Comparison of ENCODE assay signal across 18 mouse cellular contexts in the genomic region with DNA sequence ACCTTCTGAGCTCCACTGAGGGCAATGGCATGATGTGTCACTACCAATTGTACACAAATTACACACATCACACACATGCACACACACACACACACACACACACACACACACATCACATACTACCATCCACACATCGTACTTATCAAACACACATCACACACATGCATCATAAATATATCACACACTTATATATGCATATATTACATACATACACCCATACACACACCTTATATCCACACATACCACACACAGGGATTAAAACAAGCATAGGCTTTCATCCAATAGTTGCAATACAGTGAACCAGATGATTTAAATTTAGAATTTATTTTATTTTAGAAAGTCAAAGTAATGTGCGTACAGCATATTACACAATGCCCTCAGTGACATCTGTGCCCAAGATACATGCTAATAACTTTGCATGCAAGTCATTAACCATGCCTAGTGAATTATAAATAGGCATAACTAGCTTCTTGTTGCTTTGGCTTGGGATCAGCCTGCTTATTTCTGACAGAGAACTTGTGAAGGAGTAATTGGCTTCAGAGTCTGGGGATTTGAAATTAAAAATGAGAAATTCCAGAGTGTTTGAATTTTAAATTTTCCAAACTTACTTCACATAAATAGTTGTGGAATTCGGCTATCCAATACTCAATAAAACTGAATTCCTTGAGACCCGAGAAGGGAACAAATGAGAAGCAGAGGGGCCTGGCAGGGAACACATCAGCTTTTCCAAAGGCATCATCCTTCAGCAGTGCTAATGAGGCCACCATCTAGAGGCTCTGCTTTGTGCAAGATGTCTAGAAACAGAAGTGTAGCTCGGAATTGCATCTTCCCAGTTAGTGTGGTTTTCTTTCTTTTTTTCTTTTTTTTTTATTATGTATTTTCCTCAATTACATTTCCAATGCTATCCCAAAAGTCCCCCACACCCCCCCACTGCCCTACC.
A peak's percentile ranks its signal among the peaks of the same experiment; 100 is the strongest.
DNase-seq lines count a peak whose midpoint lies in the region; ATAC-seq and TF ChIP-seq lines count a peak whose summit lies in the region.
"Had no signal": no experiment of that assay in that cellular context is flagged by ENCODE, and none has a peak within 500 bp of the region (broad histone marks: within the 10 kb centered on the region; RNA-seq: fewer than 3 reads in every experiment).

No protein-coding gene starts in this region.

- H3K27ac ChIP-seq in kidney, adult 2 months (ENCODE audit: insufficient read depth, low read depth, low read length): no peak overlapping the region
- peak overlapping the region; percentile 31 for H3K27ac ChIP-seq in forebrain, embryonic 16.5 days (ENCODE audit: low read length)
- H3K27ac ChIP-seq: gastrocnemius, adult 2 months; limb, embryonic 13.5 days; liver, embryonic 14.5 days; neural tube, embryonic 13.5 days had no signal

- TF ChIP-seq POLR2A in kidney, adult 2 months (IDR thresholded peaks at IDR 0.05; ENCODE audit: low read depth, low read length): no peak

- H3K9me3 ChIP-seq in forebrain, embryonic 16.5 days (ENCODE audit: control insufficient read depth, low read length): 0 out of 2 replicates have a peak, but pooled peaks cover 2% of the 10 kb centered on the region
- H3K9me3 ChIP-seq: heart, embryonic 12.5 days; limb, embryonic 13.5 days; neural tube, embryonic 13.5 days had no signal

- H3K9ac ChIP-seq in forebrain, embryonic 16.5 days (replicated peaks; ENCODE audit: low read depth, low read length): no peak overlapping the region
- H3K9ac ChIP-seq: heart, embryonic 12.5 days; limb, embryonic 13.5 days; liver, embryonic 14.5 days; neural tube, embryonic 13.5 days had no signal

- WGBS in kidney, adult 2 months: 66% methylated on average over 5 of the region's 5 CpGs
- 52% methylated on average over 5 of the region's 5 CpGs for WGBS in forebrain, embryonic 16.5 days

- peak; percentile 84 for ATAC-seq in forebrain, embryonic 16.5 days
- ATAC-seq: hindbrain, embryonic 16.5 days had no signal

- H3K27me3 ChIP-seq in kidney, adult 2 months (replicated peaks; ENCODE audit: control insufficient read depth, insufficient read depth, low read length): no peaks in the 10 kb centered on the region
- no peaks in the 10 kb centered on the region for H3K27me3 ChIP-seq in forebrain, embryonic 16.5 days (replicated peaks; ENCODE audit: control insufficient read depth, insufficient read depth, low read length)
- H3K27me3 ChIP-seq: heart, embryonic 12.5 days; limb, embryonic 13.5 days; neural tube, embryonic 13.5 days had no signal

- no peak overlapping the region for H3K4me3 ChIP-seq in kidney, adult 2 months (ENCODE audit: insufficient read depth, low read depth, low read length)
- no peak overlapping the region for H3K4me3 ChIP-seq in forebrain, embryonic 16.5 days (replicated peaks; ENCODE audit: low read length)
- H3K4me3 ChIP-seq: gastrocnemius, adult 2 months; heart, embryonic 12.5 days; limb, embryonic 13.5 days; neural tube, embryonic 13.5 days had no signal

- DNase-seq in kidney, adult 2 months: peak; percentile 59
- no peak for DNase-seq in kidney, postnatal 10 days
- peak; percentile 20 for DNase-seq in right cerebral cortex, adult 18-20 months
- DNase-seq in right cerebral cortex, adult 2 months (ENCODE audit: low spot score in 2 of 2): no peak
- no peak for DNase-seq in cerebellum, postnatal 10 days
- no peak for DNase-seq in cerebellum, adult 8-10 months
- DNase-seq: adrenal gland, postnatal 36 days; cerebellum, postnatal 36 days; gastrocnemius, adult 2 months; kidney, adult 11 months; right cerebral cortex, postnatal 4 days; thymus, postnatal 4 days had no signal

- H3K36me3 ChIP-seq in kidney, adult 2 months (ENCODE audit: control insufficient read depth, insufficient read depth, low read length): no peaks in the 10 kb centered on the region
- no peaks in the 10 kb centered on the region for H3K36me3 ChIP-seq in forebrain, embryonic 16.5 days (ENCODE audit: control insufficient read depth, insufficient read depth)
- H3K36me3 ChIP-seq: heart, embryonic 12.5 days; limb, embryonic 13.5 days; neural tube, embryonic 13.5 days had no signal

- no peak for TF ChIP-seq CTCF in kidney, adult 2 months (conservative IDR thresholded peaks at IDR 0.05; ENCODE audit: insufficient read depth, insufficient read length, low read depth, low read length)

- no peak overlapping the region for H3K4me2 ChIP-seq in forebrain, embryonic 16.5 days (ENCODE audit: low read length)
- H3K4me2 ChIP-seq: heart, embryonic 12.5 days; limb, embryonic 13.5 days; neural tube, embryonic 13.5 days had no signal

- no peaks in the 10 kb centered on the region for H3K4me1 ChIP-seq in kidney, adult 2 months (ENCODE audit: control insufficient read depth, insufficient read depth, low read length)
- peaks cover 12% of the 10 kb centered on the region for H3K4me1 ChIP-seq in forebrain, embryonic 16.5 days (replicated peaks; ENCODE audit: control insufficient read depth, insufficient read depth, low read length)
- H3K4me1 ChIP-seq: heart, embryonic 12.5 days; limb, embryonic 13.5 days; neural tube, embryonic 13.5 days had no signal

Comparison
In these comparisons a context has a peak if more than half of its experiments do, and no peak if none do; other contexts are left out.
1. DNase-seq: peak in kidney, adult 2 months (single experiment) and right cerebral cortex, adult 18-20 months (single experiment); none in kidney, postnatal 10 days (single experiment), right cerebral cortex, adult 2 months (0 of 2), cerebellum, postnatal 10 days (0 of 2) and cerebellum, adult 8-10 months (single experiment).